Mouse (Mus musculus): Measurements from ENCODE around the gene Rerg. TPM values are rescaled to one million over a fixed set of nuclear protein-coding genes. Genes with fewer than 3 reads are reported as not detected.

Gene Rerg
- total and polyA plus RNA-seq, 2 experiments from 2014 or later, result 2.8 to 12.9 TPM

GRCm38 (mm10) chr6:137202661-137203060, 32.4 kb upstream of the Rerg start:
- 90% methylated on average over 4 of the region's 4 CpGs for WGBS
- Histone ChIP-seq H3K27me3 (ENCODE audit: insufficient read depth, low read length) (no peaks in the 10 kb centered on the region), H3K27ac (ENCODE audit: low read depth, low read length) (no peak overlapping the region), H3K9me3 (ENCODE audit: low read length) (no peaks in the 10 kb centered on the region), H3K4me3 (ENCODE audit: low read depth, low read length) (no peak overlapping the region), H3K36me3 (ENCODE audit: insufficient read depth) (no peaks in the 10 kb centered on the region), H3K4me2 (ENCODE audit: low read depth) (no peak overlapping the region), H3K9ac (no peak overlapping the region), H3K4me1 (ENCODE audit: insufficient read depth) (no peaks in the 10 kb centered on the region)
- DNase-seq (no peak), ATAC-seq (no peak)
- TF ChIP-seq CTCF (IDR thresholded peaks at IDR 0.05; ENCODE audit: low read depth), result no peak

- TF ChIP-seq CTCF (IDR thresholded peaks at IDR 0.05; ENCODE audit: low read depth), result no peak
- DNase-seq (no peak), ATAC-seq (0 out of 2 replicates have a peak, but pooled peaks have one; percentile 20)
- Histone ChIP-seq H3K4me3 (ENCODE audit: low read depth, low read length) (no peak overlapping the region), H3K27me3 (ENCODE audit: insufficient read depth, low read length) (no peaks in the 10 kb centered on the region), H3K36me3 (ENCODE audit: insufficient read depth) (no peaks in the 10 kb centered on the region), H3K4me1 (ENCODE audit: insufficient read depth) (no peaks in the 10 kb centered on the region), H3K9me3 (ENCODE audit: low read length) (no peaks in the 10 kb centered on the region), H3K9ac (no peak overlapping the region), H3K27ac (ENCODE audit: low read depth, low read length) (no peak overlapping the region), H3K4me2 (ENCODE audit: low read depth) (no peak overlapping the region)
- 66% methylated on average over 7 of the region's 7 CpGs for WGBS
These were observed 31.3 kb upstream of the Rerg start for GRCm38 (mm10) chr6:137201578-137201977.

DNA sequence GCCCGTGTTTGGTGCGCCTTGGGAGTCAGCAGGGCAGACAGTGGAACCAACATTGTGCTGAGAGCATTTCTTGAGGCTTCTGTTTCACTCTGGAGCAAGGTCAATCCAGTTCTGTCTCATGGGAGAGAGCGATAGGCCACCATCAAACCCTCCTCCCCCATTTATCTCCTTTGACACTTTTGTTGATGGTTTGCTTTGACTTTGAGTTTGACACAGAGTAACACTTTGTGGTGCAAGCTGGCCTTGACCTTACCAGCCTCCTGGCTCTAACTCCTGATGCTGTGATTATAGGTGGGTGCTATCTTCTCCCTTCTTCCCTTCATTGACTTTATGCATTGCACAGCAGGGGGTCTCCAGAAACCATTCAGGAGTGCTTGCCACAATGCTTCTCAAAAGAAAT, 30.9 kb upstream of the Rerg start:
- H3K27me3 ChIP-seq (ENCODE audit: insufficient read depth, low read length), result no peaks in the 10 kb centered on the region
- H3K36me3 ChIP-seq (ENCODE audit: insufficient read depth), result no peaks in the 10 kb centered on the region
- ATAC-seq (no peak), DNase-seq (no peak)
- H3K9me3 ChIP-seq (ENCODE audit: low read length), result no peaks in the 10 kb centered on the region
- H3K27ac ChIP-seq (ENCODE audit: low read depth, low read length), result no peak overlapping the region
- H3K4me3 ChIP-seq (ENCODE audit: low read depth, low read length), result no peak overlapping the region
- H3K4me2 ChIP-seq (ENCODE audit: low read depth), result no peak overlapping the region
- no peak overlapping the region for H3K9ac ChIP-seq
- 95% methylated on average over 3 of the region's 3 CpGs for WGBS
- H3K4me1 ChIP-seq (ENCODE audit: insufficient read depth), result no peaks in the 10 kb centered on the region
- no peak for TF ChIP-seq CTCF (IDR thresholded peaks at IDR 0.05; ENCODE audit: low read depth)

DNA sequence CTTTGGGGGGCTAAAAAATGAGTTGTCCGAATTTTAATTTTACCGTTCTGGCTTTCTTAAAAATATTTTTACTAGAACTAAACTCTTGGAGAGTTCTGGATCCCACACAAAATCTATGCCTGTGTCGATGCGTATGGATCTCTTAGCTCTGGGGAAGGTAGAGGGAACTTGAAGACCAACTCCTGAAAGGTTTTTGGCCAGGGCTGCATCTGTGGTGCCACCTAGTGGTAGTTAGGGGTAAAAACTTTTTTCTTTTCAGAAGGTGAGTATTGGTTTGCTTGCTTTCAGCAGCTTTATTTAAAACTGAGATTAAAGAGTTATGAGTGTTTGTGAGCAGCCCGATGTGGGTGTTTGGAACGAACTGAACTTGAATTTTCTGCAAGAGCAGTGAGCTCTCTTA, 21.8 kb upstream of the Rerg start:
- Histone ChIP-seq H3K4me2 (ENCODE audit: low read depth) (no peak overlapping the region), H3K27me3 (ENCODE audit: insufficient read depth, low read length) (no peaks in the 10 kb centered on the region), H3K4me3 (ENCODE audit: low read depth, low read length) (no peak overlapping the region), H3K9ac (no peak overlapping the region), H3K4me1 (ENCODE audit: insufficient read depth) (peaks cover 3% of the 10 kb centered on the region; the same call in 1 of the 2 replicates), H3K9me3 (ENCODE audit: low read length) (no peaks in the 10 kb centered on the region), H3K27ac (ENCODE audit: low read depth, low read length) (no peak overlapping the region), H3K36me3 (ENCODE audit: insufficient read depth) (no peaks in the 10 kb centered on the region)
- TF ChIP-seq CTCF (IDR thresholded peaks at IDR 0.05; ENCODE audit: low read depth), result peak; percentile 85
- ATAC-seq, result no peak; the same call in 1 of the 2 replicates
- peak; percentile 80 for DNase-seq
- WGBS, result 25% methylated on average over 6 of the region's 6 CpGs

- DNase-seq (no peak), ATAC-seq (no peak)
- Histone ChIP-seq H3K4me1 (ENCODE audit: insufficient read depth) (peaks cover 3% of the 10 kb centered on the region; the same call in 1 of the 2 replicates), H3K9ac (no peak overlapping the region), H3K4me3 (ENCODE audit: low read depth, low read length) (no peak overlapping the region), H3K9me3 (ENCODE audit: low read length) (no peaks in the 10 kb centered on the region), H3K36me3 (ENCODE audit: insufficient read depth) (no peaks in the 10 kb centered on the region), H3K4me2 (ENCODE audit: low read depth) (no peak overlapping the region), H3K27me3 (ENCODE audit: insufficient read depth, low read length) (no peaks in the 10 kb centered on the region), H3K27ac (ENCODE audit: low read depth, low read length) (no peak overlapping the region)
- no peak for TF ChIP-seq CTCF (IDR thresholded peaks at IDR 0.05; ENCODE audit: low read depth)
- 86% methylated on average over 11 of the region's 11 CpGs for WGBS
These were observed 20.7 kb upstream of the Rerg start for GRCm38 (mm10) chr6:137191026-137191425.

GRCm38 (mm10) chr6:137190577-137190976, 20.3 kb upstream of the Rerg start:
- no peaks in the 10 kb centered on the region for H3K36me3 ChIP-seq (ENCODE audit: insufficient read depth)
- no peaks in the 10 kb centered on the region for H3K9me3 ChIP-seq (ENCODE audit: low read length)
- 91% methylated on average over 6 of the region's 6 CpGs for WGBS
- no peak overlapping the region for H3K27ac ChIP-seq (ENCODE audit: low read depth, low read length)
- no peak for ATAC-seq
- no peak overlapping the region for H3K9ac ChIP-seq
- no peak overlapping the region for H3K4me2 ChIP-seq (ENCODE audit: low read depth)
- H3K4me1 ChIP-seq (ENCODE audit: insufficient read depth), result peaks cover 3% of the 10 kb centered on the region; the same call in 1 of the 2 replicates
- no peaks in the 10 kb centered on the region for H3K27me3 ChIP-seq (ENCODE audit: insufficient read depth, low read length)
- TF ChIP-seq CTCF (IDR thresholded peaks at IDR 0.05; ENCODE audit: low read depth), result no peak
- no peak overlapping the region for H3K4me3 ChIP-seq (ENCODE audit: low read depth, low read length)
- no peak for DNase-seq

DNA sequence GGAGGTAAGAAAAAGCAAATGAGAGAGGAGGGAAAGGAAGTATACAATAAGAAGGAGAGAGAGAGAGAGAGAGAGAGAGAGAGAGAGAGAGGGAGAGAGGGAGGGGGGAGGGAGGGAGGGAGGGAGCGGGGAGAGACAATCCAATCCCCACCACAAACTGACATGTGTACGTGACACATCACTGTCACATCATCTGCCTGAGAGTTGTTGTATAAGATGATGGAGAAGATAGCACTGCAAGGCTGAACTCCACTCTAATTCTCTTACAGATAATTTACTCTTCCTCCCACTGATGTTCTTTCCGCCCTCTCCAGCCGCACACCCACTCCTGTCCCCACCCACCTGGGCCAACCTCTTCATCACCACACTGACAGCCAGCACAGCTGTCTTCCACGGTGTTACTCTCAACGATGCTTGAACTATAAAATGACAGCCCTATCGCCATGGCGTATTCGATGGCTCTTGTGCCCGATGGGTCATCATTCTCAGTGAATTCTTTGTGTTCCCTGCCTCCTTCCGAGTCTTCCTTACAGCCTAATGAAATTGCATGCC, 18.2 kb upstream of the Rerg start:
- H3K4me2 ChIP-seq (ENCODE audit: low read depth), result no peak overlapping the region
- peak; percentile 27; the same call in 1 of the 2 replicates for ATAC-seq
- no peak for DNase-seq
- no peaks in the 10 kb centered on the region for H3K27me3 ChIP-seq (ENCODE audit: insufficient read depth, low read length)
- H3K4me1 ChIP-seq (ENCODE audit: insufficient read depth), result peaks cover 3% of the 10 kb centered on the region; the same call in 1 of the 2 replicates
- H3K36me3 ChIP-seq (ENCODE audit: insufficient read depth), result no peaks in the 10 kb centered on the region
- no peak overlapping the region for H3K9ac ChIP-seq
- TF ChIP-seq CTCF (IDR thresholded peaks at IDR 0.05; ENCODE audit: low read depth), result no peak
- no peak overlapping the region for H3K4me3 ChIP-seq (ENCODE audit: low read depth, low read length)
- WGBS, result 64% methylated on average over 11 of the region's 11 CpGs
- no peak overlapping the region for H3K27ac ChIP-seq (ENCODE audit: low read depth, low read length)
- H3K9me3 ChIP-seq (ENCODE audit: low read length), result no peaks in the 10 kb centered on the region

All from forebrain, postnatal 0 days (tissue).